Mouse (Mus musculus): ENCODE measurements around the gene Gm9817. TPM values are rescaled to one million over a fixed set of nuclear protein-coding genes. Genes with fewer than 3 reads are reported as not detected.

Gene Gm9817
- polyA plus RNA-seq, 1 experiment from 2014 or later: 0.05 TPM

- H3K27ac ChIP-seq (replicated peaks): no peak overlapping the region
- H3K4me1 ChIP-seq (replicated peaks; ENCODE audit: control insufficient read depth, insufficient read depth): no peaks in the 10 kb centered on the region
- no peak overlapping the region for H3K4me3 ChIP-seq (ENCODE audit: low read depth, low read length)
- WGBS: 84% methylated on average over 5 of the region's 5 CpGs
- ATAC-seq (ENCODE audit: low FRiP score, low TSS enrichment) (no peak), DNase-seq (ENCODE audit: low spot score) (no peak)
- H3K4me2 ChIP-seq (replicated peaks; ENCODE audit: low read depth): no peak overlapping the region
- H3K27me3 ChIP-seq (ENCODE audit: control insufficient read depth, insufficient read depth, low read length): no peaks in the 10 kb centered on the region
- H3K9ac ChIP-seq (ENCODE audit: low read length): no peak overlapping the region
- no peak for TF ChIP-seq EP300 (optimal IDR thresholded peaks at IDR 0.05)
- TF ChIP-seq CTCF (IDR thresholded peaks at IDR 0.05; ENCODE audit: low read depth): no peak
- no peaks in the 10 kb centered on the region for H3K36me3 ChIP-seq (ENCODE audit: control insufficient read depth, insufficient read depth, low read length)
- no peaks in the 10 kb centered on the region for H3K9me3 ChIP-seq (ENCODE audit: control insufficient read depth, low read length)
Observed at GRCm38 (mm10) chr13:45118375-45118774, 39.9 kb downstream of the Gm9817 start.

- no peak for DNase-seq (ENCODE audit: low spot score)
- WGBS: 74% methylated on average over 3 of the region's 3 CpGs
- Histone ChIP-seq H3K27ac (replicated peaks) (no peak overlapping the region), H3K4me2 (replicated peaks; ENCODE audit: low read depth) (no peak overlapping the region), H3K9me3 (ENCODE audit: control insufficient read depth, low read length) (no peaks in the 10 kb centered on the region), H3K4me1 (replicated peaks; ENCODE audit: control insufficient read depth, insufficient read depth) (no peaks in the 10 kb centered on the region), H3K4me3 (ENCODE audit: low read depth, low read length) (no peak overlapping the region), H3K9ac (ENCODE audit: low read length) (no peak overlapping the region), H3K36me3 (ENCODE audit: control insufficient read depth, insufficient read depth, low read length) (no peaks in the 10 kb centered on the region), H3K27me3 (ENCODE audit: control insufficient read depth, insufficient read depth, low read length) (no peaks in the 10 kb centered on the region)
- ATAC-seq (ENCODE audit: low FRiP score, low TSS enrichment): no peak
- TF ChIP-seq EP300 (optimal IDR thresholded peaks at IDR 0.05) (no peak), CTCF (IDR thresholded peaks at IDR 0.05; ENCODE audit: low read depth) (no peak)
Observed at GRCm38 (mm10) chr13:45118822-45119221, 40.3 kb downstream of the Gm9817 start.

Other genes starting within 250 kb of the Gm9817 start
- gene Dtnbp1, start 76.5 kb upstream of the Gm9817 start, polyA plus RNA-seq (2015; fragmentation: Nextera tagmentation; extraction: Ambion mirVana): 47.7 and 52.6 TPM in 2 replicates